Mouse (Mus musculus): Measurements from ENCODE around the gene Tjap1.

DNA sequence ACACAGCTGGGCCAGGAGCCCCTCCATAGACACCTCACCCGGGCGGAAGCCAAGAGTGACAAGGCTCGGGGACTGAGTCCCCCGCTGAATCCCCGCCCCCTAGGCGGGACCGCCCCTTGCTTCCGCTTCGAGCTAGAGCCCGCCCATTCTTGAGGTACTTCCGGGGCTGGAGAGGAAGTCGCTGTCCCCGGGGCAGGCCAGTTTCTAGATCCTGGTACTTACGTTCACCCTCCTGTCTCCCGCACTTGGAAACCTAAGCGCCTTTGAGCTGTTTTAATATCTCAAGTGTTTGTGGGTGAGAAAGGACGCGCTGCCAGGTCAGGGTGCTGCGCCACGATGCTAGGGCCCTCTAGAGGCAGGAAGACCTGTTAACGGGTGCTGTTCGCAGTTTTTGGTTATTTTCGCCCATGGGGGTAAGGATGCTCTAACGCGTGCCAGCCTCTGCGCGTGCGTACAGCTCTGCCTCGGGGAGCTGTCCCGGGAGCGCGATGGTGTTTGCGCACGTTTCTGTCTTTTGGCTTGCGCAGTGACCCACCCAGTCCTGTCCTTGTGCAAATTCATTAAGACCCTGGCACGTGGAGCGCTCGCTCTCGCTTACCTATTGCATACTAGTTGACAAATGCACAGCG, 45.2 kb upstream of the Tjap1 start, which contains the start of gene Abcc10:
- TF ChIP-seq CTCF (IDR thresholded peaks at IDR 0.05; ENCODE audit: borderline replicate concordance, insufficient read depth, low read depth, low read length) (peak; percentile 62; the same call in 1 of the 2 replicates), POLR2A (IDR thresholded peaks at IDR 0.05; ENCODE audit: borderline replicate concordance, insufficient read depth, low read length) (peak; percentile 89)

All from cerebellum, adult 2 months (tissue).